Comparison of ENCODE assay signal across 18 mouse cellular contexts in genomic region chr5:65987004-65987403, GRCm38 (mm10). TPM values are rescaled to one million over a fixed set of nuclear protein-coding genes. Genes with fewer than 3 reads are reported as not detected.
DNase-seq lines count a peak whose midpoint lies in the region; ATAC-seq and TF ChIP-seq lines count a peak whose summit lies in the region.
"Not testable (repeated sequence)": the region's sequence is repeated elsewhere in the genome, so short reads cannot be mapped to it uniquely, and the experiment has no call there.
"Had no signal": no experiment of that assay in that cellular context is flagged by ENCODE, and none has a peak within 500 bp of the region (broad histone marks: within the 10 kb centered on the region; RNA-seq: fewer than 3 reads in every experiment).

No protein-coding gene starts in this region.

- not testable (repeated sequence) for H3K9me3 ChIP-seq in ES-E14 (ENCODE audit: control insufficient read depth, insufficient read depth, low read depth, low read length); MEL (replicated peaks; ENCODE audit: insufficient read depth, low read length); intestine, postnatal 0 days (ENCODE audit: control insufficient read depth)

- in situ Hi-C loops in ES-E14 (cut with MboI; ENCODE audit: low sequenced_read_pairs in 2 of 2, unreplicated experiment in 2 of 2): not testable (repeated sequence)

- H3K27ac ChIP-seq in ES-E14 (ENCODE audit: insufficient read depth, low read depth, low read length, poor library complexity, severe bottlenecking); MEL (ENCODE audit: control insufficient read depth, low read depth, low read length); intestine, postnatal 0 days (ENCODE audit: low read depth, low read length): not testable (repeated sequence)
- peak overlapping the region; percentile 68 for H3K27ac ChIP-seq in macrophage

- H3K4me3 ChIP-seq in ES-E14 (ENCODE audit: insufficient read depth in 1 of 2, low read depth in 1 of 2, low read length in 2 of 2, poor library complexity in 1 of 2, severe bottlenecking in 1 of 2); MEL (ENCODE audit: control insufficient read depth in 1 of 2, insufficient read depth in 1 of 2, low read depth in 2 of 2, low read length in 2 of 2); intestine, postnatal 0 days (ENCODE audit: low read depth, low read length); macrophage (ENCODE audit: inconsistent target): not testable (repeated sequence)

- 75% methylated on average over 3 of the region's 3 CpGs for WGBS in intestine, postnatal 0 days
- WGBS in macrophage (ENCODE audit: missing documents): 79% methylated on average over 3 of the region's 3 CpGs

- not testable (repeated sequence) for H3K79me2 ChIP-seq in MEL (ENCODE audit: control insufficient read depth, insufficient read depth, low read length, poor library complexity); macrophage (ENCODE audit: inconsistent target)

- TF ChIP-seq EP300 in MEL (IDR thresholded peaks at IDR 0.05; ENCODE audit: low read depth in 1 of 2, low read length in 2 of 2): not testable (repeated sequence)

- TF ChIP-seq POLR2A in MEL (IDR thresholded peaks at IDR 0.05; ENCODE audit: control insufficient read depth in 1 of 2, insufficient read depth in 1 of 2, low read depth in 1 of 2, low read length in 2 of 2, poor library complexity in 1 of 2): not testable (repeated sequence)

- H3K27me3 ChIP-seq in MEL (ENCODE audit: control insufficient read depth in 1 of 2, insufficient read depth in 2 of 2, low read length in 2 of 2); intestine, postnatal 0 days (replicated peaks; ENCODE audit: control insufficient read depth, insufficient read depth, low read length): not testable (repeated sequence)

- ATAC-seq in granulocyte monocyte progenitor cell, adult 5-6 weeks (replicated peaks; ENCODE audit: poor library complexity, severe bottlenecking): peak; percentile 36
- ATAC-seq in intestine, postnatal 0 days: not testable (repeated sequence)

- TF ChIP-seq CTCF in MEL (IDR thresholded peaks at IDR 0.05 in 2 of 3, conservative IDR thresholded peaks at IDR 0.05 in 1 of 3; ENCODE audit: control insufficient read depth in 1 of 3, insufficient read depth in 1 of 3, low read depth in 2 of 3, low read length in 3 of 3, poor library complexity in 1 of 3, severe bottlenecking in 1 of 3): not testable (repeated sequence)
- TF ChIP-seq CTCF in intestine, postnatal 0 days (IDR thresholded peaks at IDR 0.05; ENCODE audit: low read depth): 0 out of 2 replicates have a peak, but pooled peaks have one; percentile 3

- H3K9ac ChIP-seq in ES-E14 (ENCODE audit: insufficient read depth, low read depth, low read length, poor library complexity, severe bottlenecking); MEL (ENCODE audit: control insufficient read depth, low read depth, low read length, poor library complexity, severe bottlenecking); intestine, postnatal 0 days (ENCODE audit: low read depth, low read length): not testable (repeated sequence)

- not testable (repeated sequence) for DNase-seq in ES-E14 (ENCODE audit: low read depth, low spot score); MEL (ENCODE audit: low read depth, low spot score)
- DNase-seq in heart, adult 11 months: peak; percentile 24

- not testable (repeated sequence) for TF ChIP-seq RAD21 in MEL (IDR thresholded peaks at IDR 0.05; ENCODE audit: low read depth, low read length)

- not testable (repeated sequence) for H3K4me2 ChIP-seq in intestine, postnatal 0 days (replicated peaks; ENCODE audit: low read depth)

- not testable (repeated sequence) for H3K4me1 ChIP-seq in ES-E14 (ENCODE audit: control insufficient read depth in 2 of 2, insufficient read depth in 2 of 2, low read length in 2 of 2, poor library complexity in 1 of 2); intestine, postnatal 0 days (replicated peaks; ENCODE audit: control insufficient read depth, insufficient read depth, low read length)
- H3K4me1 ChIP-seq in MEL (ENCODE audit: control insufficient read depth in 1 of 2, insufficient read depth in 2 of 2, low read length in 2 of 2): peaks cover 0 to 13% of the 10 kb centered on the region in 2 experiments; a peak in 2 of 4 replicates

- H3K36me3 ChIP-seq in ES-E14 (ENCODE audit: control insufficient read depth, insufficient read depth, low read length, poor library complexity, severe bottlenecking); MEL (ENCODE audit: control insufficient read depth in 1 of 2, insufficient read depth in 2 of 2, low read length in 2 of 2); intestine, postnatal 0 days (ENCODE audit: control insufficient read depth, insufficient read depth); macrophage (ENCODE audit: inconsistent target): not testable (repeated sequence)

TF ChIP-seq in ES-E14, 5 proteins besides CTCF, POLR2A, EP300 and RAD21:
- peak; percentile 88 for TF ChIP-seq ZNF384 (IDR thresholded peaks at IDR 0.05; ENCODE audit: low read depth, low read length)
TF ChIP-seq in ES-E14: peak in this region for 1; not testable (repeated sequence) for 4.

TF ChIP-seq in MEL, 35 proteins besides CTCF, POLR2A, EP300 and RAD21:
- peak; percentile 60; the same call in 1 of the 2 replicates for TF ChIP-seq ZNF384 (IDR thresholded peaks at IDR 0.05; ENCODE audit: low read depth, low read length)

RNA-seq across cellular contexts. Expression of gene 9130230L23Rik, which starts 17.1 kb away (rescaled TPM):
- total RNA-seq in ES-E14 (2012; rRNA removed): 0.36 and 0.74 TPM in 2 replicates
- total RNA-seq in MEL (2012; rRNA removed): not detected in 2 replicates
- polyA plus RNA-seq in MEL (2012; ENCODE audit: insufficient read depth in 1 of 2, insufficient read length in 2 of 2, low read depth in 1 of 2, low replicate concordance in 2 of 2, missing spikeins in 1 of 2): under 1 TPM in 1 of 2 experiments, not detected in 1; 0.22 TPM
- total RNA-seq in granulocyte monocyte progenitor cell, adult 5-6 weeks (2014; fragmentation: Nextera tagmentation): not detected in 2 replicates
- total RNA-seq in granulocyte monocyte progenitor cell, adult 5-6 weeks (2017): not detected in 2 replicates
- polyA plus RNA-seq in intestine, postnatal 0 days (2015; fragmentation: Nextera tagmentation; extraction: Ambion mirVana): 6.7 and 7.0 TPM in 2 replicates
- 100 to 1,000 TPM in 1 of 26 experiments, 10 to 100 TPM in 12, 1 to 10 TPM in 13; 1.6 to 104 (median 10.2) TPM for total RNA-seq in macrophage (2018; cell fraction: chromatin; rRNA removed)
- total RNA-seq in macrophage (2018; cell fraction: cytosol; rRNA removed): under 1 TPM in 24 of 26 experiments, not detected in 2; 0.07 to 0.93 (median 0.25) TPM
- total RNA-seq in macrophage (2018; cell fraction: nucleus; rRNA removed): 100 to 1,000 TPM in 1 of 26 experiments, 10 to 100 TPM in 12, 1 to 10 TPM in 13; 2.3 to 126 (median 10.8) TPM
- polyA plus RNA-seq in macrophage (2018): 0.35 TPM in 1 of 3 replicates, not detected in the others
- total RNA-seq: adrenal gland, postnatal 10 days had no signal
- polyA plus RNA-seq: C2C12; CD4-positive, CD25-positive, alpha-beta regulatory T cell, adult 4 months; cerebellum, adult 2 months; G1E; Patski had no signal

RNA-seq across cellular contexts. Expression of gene Chrna9, which starts 52.3 kb away (rescaled TPM):
- total RNA-seq in ES-E14 (2012; rRNA removed): 11.2 and 23.5 TPM in 2 replicates
- total RNA-seq in MEL (2012; rRNA removed): not detected in 2 replicates
- polyA plus RNA-seq in MEL (2012; ENCODE audit: insufficient read depth in 1 of 2, insufficient read length in 2 of 2, low read depth in 1 of 2, low replicate concordance in 2 of 2, missing spikeins in 1 of 2): not detected
- not detected in 2 replicates for total RNA-seq in granulocyte monocyte progenitor cell, adult 5-6 weeks (2014; fragmentation: Nextera tagmentation)
- total RNA-seq in granulocyte monocyte progenitor cell, adult 5-6 weeks (2017): not detected in 2 replicates
- not detected in 2 replicates for polyA plus RNA-seq in intestine, postnatal 0 days (2015; fragmentation: Nextera tagmentation; extraction: Ambion mirVana)
- total RNA-seq in macrophage (2018; cell fraction: chromatin; rRNA removed): 1 to 10 TPM in 1 of 26 experiments, not detected in 25; 2.3 TPM
- not detected for total RNA-seq in macrophage (2018; cell fraction: cytosol; rRNA removed)
- 1 to 10 TPM in 2 of 26 experiments, not detected in 24; 1.9 to 3.2 TPM for total RNA-seq in macrophage (2018; cell fraction: nucleus; rRNA removed)
- polyA plus RNA-seq in macrophage (2018): not detected in 3 replicates
- total RNA-seq: adrenal gland, adult 2 months; adrenal gland, adult 8-10 months; adrenal gland, postnatal 25 days; adrenal gland, postnatal 36 days; CH12.LX had no signal
- polyA plus RNA-seq: adrenal gland, adult 2 months; brain, embryonic 14.5 days; C2C12; cerebellum, adult 2 months; G1E; Patski had no signal

Comparison
In these comparisons a context has a peak if more than half of its experiments do, and no peak if none do; other contexts are left out.
1. RNA of gene Chrna9, which starts 52.3 kb away (total RNA-seq): 11.2 to 23.5 TPM in ES-E14; not detected in MEL and not detected in granulocyte monocyte progenitor cell, adult 5-6 weeks; every median in the first group is over 10 times any median in the second.